Mouse (Mus musculus) adrenal gland, postnatal 4 days (tissue): ENCODE measurements around the gene Gfra1. TPM values are rescaled to one million over a fixed set of nuclear protein-coding genes. Genes with fewer than 3 reads are reported as not detected.

ENCODE experiments used
- DNase-seq, 2 experiments: peaks; one replicate each; pipeline ENCODE4 v3.0.0; 2021 to 2022; ENCODE audit warnings: low spot score in 2 of 2, mixed read lengths in 2 of 2
- total RNA-seq, 2 experiments: library from RNA; stranded (reverse); gene quantifications; 2 replicates each; pipeline ENCODE4 v1.2.3; 2021

Gfra1 gene
- total RNA-seq, 2 experiments from 2014 or later = 6.7 to 8.2 TPM

- DNase-seq = no peak
Observed at GRCm38 (mm10) chr19:58396604-58396984, 59.1 kb downstream of the Gfra1 start.

DNA sequence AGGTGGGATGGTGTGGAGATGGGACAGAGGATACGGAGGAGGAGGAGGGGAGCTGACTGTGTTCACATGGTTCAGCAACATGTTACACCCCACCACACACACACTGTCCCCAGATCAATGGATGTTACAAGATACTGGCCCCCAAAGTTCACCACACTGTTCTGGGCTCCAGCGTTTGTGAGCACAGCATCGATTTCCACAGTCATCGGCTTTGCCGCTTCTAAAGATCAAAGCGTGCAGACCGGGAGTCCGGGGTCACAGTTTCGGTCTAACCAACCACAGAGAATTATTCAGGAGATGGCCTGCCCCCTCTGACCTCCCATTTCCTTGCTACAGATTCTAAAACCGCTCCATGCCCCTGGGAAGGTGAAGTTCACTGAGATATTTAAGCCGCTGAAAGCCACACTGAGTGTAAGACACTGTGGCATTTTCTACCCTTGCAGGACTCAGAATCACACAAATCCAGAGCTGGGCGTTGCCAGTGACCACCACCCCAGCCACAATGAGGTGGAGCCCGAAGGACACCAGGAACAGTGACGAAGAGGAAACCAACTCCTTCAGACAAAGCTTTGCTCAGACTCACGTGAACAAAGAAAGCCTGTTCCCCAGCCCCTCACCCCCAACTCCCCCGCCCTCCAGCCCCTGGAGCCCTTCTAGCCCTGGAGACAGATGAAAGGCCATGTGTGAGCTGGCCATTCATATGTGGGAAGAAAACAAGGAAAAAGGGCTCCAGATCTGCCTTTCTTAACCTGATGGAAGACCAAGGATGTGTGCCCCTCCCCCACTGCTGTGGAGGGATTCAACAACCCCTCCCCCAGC lies 59.7 kb downstream of the Gfra1 start:
- DNase-seq = no peak

- DNase-seq = no peak
Observed at GRCm38 (mm10) chr19:58393121-58393520, 62.6 kb downstream of the Gfra1 start.

- DNase-seq = no peak
Observed at GRCm38 (mm10) chr19:58391796-58392195, 63.9 kb downstream of the Gfra1 start.

DNA sequence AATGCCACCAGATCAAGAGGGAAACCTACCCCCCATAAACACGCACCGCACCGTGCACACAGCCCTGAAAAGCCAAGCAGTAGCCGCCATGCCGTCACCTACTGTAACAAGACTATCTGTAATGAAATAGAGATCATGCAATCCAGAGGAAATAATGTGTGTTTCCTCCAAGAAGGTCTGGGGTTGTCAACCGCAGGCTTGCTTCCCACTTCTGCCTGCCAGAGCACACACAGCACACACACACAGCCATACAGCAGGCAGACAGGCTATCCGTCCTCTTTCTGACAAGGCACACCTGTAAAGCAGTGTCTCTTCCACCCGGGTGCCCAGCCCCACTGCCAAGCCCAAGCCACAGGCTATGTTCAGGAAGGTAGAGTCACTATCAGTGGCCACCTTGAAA lies 66.2 kb downstream of the Gfra1 start:
- no peak for DNase-seq

- DNase-seq = no peak
Observed at GRCm38 (mm10) chr19:58388851-58389447, 66.8 kb downstream of the Gfra1 start.

DNA sequence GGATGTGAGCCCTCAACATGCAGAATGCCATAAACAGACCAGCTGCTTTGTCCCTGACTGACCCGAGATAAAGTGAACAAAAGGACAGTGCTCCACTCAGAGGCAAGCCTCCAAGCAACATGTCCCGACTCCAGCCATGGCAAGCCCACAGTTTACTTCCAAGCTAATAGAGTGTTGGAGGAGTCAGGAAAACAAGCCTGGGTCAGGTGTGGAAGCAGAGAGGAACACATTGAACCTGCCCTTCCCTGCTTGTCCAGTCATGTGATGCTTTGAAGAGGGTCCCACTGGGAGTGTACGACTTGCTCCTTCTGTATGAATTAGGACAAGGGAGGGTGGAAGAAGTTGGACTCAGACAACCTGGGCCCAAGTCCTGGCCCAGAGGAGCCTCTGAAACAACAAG lies 72.4 kb downstream of the Gfra1 start:
- no peak for DNase-seq

DNA sequence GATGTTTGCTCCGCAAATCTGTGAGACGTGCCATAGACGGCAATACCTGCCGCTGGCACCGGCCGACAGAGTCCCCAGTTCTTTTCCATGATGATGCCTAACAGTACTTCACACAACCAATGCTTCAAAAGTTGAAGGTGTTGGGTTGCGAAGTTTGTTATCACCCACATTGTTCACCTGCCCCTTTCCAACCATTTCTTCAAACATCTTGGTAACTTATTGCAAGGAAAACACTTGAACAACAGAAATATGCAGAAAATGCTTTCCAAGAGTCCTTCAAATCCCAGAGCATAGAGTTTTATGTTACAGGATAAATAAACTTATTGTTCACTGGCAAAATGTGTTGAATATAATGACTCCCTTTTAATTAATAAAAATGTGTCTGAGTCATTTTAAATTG lies 73.2 kb downstream of the Gfra1 start:
- DNase-seq = no peak

GRCm38 (mm10) chr19:58377969-58378368 lies 77.7 kb downstream of the Gfra1 start:
- DNase-seq = no peak

- DNase-seq = no peak
Observed at GRCm38 (mm10) chr19:58376675-58377102, 79.0 kb downstream of the Gfra1 start.

DNA sequence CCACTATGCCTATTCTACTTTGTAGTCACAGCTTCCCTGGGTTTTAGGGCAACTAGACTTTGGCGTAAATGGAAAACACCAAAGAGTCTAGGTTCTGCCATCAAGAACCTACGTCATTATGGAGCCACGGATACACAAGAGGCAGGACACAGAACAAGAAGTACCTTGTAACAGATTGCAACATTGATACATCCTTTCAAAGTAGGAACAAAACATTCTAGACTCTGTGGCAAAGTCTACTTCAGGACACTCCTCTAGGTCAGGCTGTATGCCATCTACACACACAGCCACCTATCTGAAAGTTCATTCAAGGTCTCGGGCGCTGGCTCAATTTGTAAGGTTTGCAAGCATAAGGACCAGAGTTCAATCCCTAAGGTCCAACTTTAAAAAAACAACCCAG lies 81.1 kb downstream of the Gfra1 start:
- no peak for DNase-seq

DNA sequence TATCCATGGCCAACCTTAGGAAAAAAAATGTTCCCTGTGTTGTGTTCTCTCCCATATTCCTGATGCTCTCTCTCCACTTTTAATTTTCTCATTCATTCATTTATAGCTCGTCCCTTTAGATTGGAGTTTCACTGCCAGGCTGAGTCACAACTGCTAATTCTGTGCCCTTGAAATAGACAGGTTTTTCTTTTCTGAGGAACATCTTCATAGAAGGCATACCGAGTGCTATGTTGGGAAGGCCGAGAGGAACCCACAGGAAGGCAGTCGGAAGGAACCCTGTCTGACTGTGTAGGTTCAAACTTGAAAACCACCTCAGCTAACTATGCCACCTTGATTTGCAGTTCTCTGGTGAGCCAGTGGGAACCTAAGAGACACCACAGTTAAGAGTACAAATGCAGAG lies 81.6 kb downstream of the Gfra1 start:
- DNase-seq = no peak

DNA sequence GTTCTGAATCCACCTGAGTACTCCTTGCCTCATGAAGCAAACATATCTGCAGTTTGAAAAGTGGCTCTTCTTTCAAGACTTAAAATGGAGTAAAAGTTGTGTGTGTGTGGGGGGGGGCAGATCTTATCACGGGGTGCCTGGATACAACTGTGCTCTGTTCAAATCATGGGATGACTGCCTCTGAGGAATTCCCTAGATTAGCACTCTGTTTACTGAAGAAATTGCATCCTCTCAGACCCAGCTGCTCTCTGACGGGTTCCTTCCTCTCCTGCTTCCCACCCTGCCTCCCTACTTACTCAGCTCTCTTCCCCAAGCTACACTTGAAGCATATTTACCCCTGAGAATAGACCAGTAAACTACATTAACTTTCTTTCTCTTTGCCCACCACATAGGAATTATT lies 87.2 kb downstream of the Gfra1 start:
- no peak for DNase-seq

DNA sequence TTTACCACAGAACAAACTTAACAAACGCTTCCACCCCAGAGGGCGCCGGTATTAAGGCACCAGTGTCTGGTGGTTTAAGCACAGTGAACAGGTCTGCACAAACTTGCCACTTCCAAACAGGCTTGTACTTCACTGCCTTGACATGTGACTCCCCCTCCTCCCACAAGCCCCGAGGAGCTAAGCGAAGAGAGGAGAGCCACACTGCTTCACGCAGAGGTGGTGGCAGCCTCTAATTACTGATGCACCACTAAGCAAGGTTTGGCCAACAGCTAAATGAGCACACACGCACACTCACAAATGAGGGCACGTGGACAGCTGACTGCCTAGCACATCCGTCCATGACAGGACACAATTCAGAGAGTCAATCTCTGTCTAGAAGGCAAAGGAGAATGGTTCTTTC lies 91.0 kb downstream of the Gfra1 start:
- DNase-seq = no peak

DNA sequence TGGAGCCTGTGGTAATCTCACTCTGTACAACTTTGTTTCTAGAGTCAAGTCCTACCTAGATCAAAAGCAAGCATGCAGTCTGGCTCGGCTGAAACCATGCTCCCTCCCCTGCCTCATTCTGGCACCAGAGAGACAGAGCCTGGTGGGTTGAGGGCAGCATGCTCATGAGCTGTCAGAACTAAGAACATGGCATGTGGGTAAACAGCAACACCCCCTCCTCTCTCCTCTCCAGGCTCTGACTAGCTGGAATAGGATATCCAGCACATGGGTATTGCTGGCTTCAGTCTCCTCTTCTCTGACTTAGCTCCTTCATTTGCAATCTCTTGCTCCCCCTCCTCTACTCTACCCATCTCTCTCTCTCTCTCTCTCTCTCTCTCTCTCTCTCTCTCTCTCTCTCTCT lies 94.7 kb downstream of the Gfra1 start:
- DNase-seq = no peak

GRCm38 (mm10) chr19:58358063-58358462 lies 97.6 kb downstream of the Gfra1 start:
- DNase-seq = no peak

DNA sequence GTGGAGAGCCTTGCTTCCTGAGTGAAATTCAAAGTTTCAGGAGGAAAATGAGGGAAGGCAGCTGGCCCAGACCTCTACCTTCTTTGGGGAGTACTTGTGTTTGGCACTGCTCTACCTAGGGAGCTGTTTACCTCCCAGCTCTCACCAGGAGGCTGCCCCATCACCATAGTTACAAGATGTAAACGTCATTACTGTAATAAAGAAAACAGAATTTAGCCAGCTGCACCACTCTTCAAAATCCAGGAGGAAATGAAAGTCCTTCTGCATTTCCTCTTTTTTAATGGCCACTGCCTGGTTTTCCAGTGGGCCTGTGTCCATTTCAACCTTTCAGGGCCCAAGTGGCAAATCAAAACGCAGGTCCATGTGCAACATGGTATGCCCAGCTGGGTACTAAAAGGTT lies 101.8 kb downstream of the Gfra1 start:
- no peak for DNase-seq

DNA sequence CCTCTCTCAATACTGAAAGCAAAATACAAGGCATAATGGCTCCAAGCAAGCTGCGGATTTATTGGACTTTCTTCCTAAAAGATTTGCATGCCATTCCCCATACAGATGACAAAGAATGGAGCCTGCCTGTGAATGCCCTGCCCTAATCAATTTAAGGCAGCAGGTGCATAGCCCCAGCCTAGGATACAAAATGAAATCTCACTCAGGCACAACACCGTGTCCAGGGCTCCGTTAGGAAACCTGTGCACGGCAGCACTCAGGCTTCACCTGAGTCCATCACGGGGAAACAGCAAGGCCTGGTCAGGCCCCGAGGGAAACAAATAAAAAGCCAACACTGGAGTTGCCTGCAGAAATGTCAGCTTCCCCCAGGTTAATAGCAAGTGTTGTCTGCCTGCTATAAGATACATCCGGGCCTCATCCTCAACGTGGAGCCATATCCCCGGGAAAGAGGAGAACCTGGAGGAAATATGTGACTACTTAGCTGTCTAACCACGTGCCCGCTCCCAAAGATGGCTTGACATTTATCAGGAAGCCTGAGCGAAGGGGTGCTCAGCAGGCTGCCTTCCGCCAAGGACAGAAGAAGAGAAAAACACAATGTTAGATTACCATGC lies 102.3 kb downstream of the Gfra1 start:
- DNase-seq = no peak

- no peak for DNase-seq
Observed at GRCm38 (mm10) chr19:58349890-58350408, 105.8 kb downstream of the Gfra1 start.

DNA sequence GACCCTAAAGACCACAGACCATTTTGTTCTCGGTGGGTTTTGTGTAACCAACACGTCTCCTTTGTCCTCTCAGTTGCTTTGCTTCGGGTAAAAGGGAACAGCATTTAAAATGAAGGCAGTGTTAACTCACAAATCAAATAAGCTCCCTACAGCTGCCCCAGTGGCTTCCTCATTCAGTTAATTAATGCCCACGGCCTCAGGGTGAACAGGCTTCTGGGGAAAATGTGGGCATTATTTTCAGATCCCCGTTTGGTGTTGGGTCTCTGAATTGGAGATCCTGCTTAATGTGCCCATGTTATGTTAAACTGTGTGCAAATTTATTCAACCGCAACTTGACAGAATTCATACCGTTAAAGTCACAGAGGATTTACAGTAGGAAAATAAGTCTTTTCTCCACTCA lies 110.6 kb downstream of the Gfra1 start:
- DNase-seq = no peak

DNA sequence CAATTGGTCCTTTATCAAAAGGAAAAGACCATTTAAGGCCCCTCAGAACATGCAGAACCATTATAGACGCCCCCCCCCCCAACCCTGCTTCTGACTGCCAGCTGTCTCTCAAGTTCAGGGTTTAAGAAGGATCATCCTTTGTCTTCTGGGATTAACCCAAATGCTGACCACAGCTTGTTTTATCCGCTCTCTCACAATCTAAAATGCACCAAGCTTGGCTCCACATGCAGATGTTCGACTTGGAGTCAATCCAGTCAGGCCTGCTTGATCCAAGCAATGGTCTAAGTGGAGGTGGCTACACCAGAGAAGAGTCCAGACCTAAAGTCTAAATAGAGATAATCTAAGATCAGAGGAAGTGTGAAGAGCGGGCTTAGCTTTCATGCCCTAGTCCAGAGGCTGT lies 114.4 kb downstream of the Gfra1 start:
- DNase-seq = no peak

- DNase-seq = no peak
Observed at GRCm38 (mm10) chr19:58340221-58340620, 115.5 kb downstream of the Gfra1 start.
